Mouse (Mus musculus) C3H10T1/2 (cell line): ENCODE results near the gene Rgs6. TPM values are rescaled to one million over a fixed set of nuclear protein-coding genes. Genes with fewer than 3 reads are reported as not detected.

Experiments used
- polyA plus RNA-seq, 2 experiments: library from polyadenylated mRNA; unstranded; fragments of >200 nt; fragmentation: generic; extraction: Trizol; gene quantifications; one replicate each; pipeline ENCODE4 v1.2.1; 2012; ENCODE audit warnings: missing spikeins in 2 of 2

Rgs6 gene
- polyA plus RNA-seq: not detected

GRCm38 (mm10) chr12:82588017-82588416 lies at the start of gene Rgs6:
Gene Rgs6 (plus strand): TSS chr12:82588292.

